Mouse (Mus musculus) stomach, embryonic 16.5 days (tissue): ENCODE data around the gene Pou2f2. TPM values are rescaled to one million over a fixed set of nuclear protein-coding genes. Genes with fewer than 3 reads are reported as not detected.

Experiments used
- ATAC-seq: fragments of 200-750 bp; cut with Nextera tagmentation; 2 replicates; pipeline ENCODE4 v1.8.0; 2017; ENCODE audit warnings: moderate number of reproducible peaks, moderate TSS enrichment; ENCODE audit not compliant: insufficient read depth, low FRiP score
- H3K27ac ChIP-seq: fragments of 300-500 bp; sonication (generic); 2 replicates; pipeline ENCODE4 v1.5.1; 2014; ENCODE audit warnings: low read length
- H3K27me3 ChIP-seq: fragments of 300-500 bp; sonication (generic); 2 replicates; pipeline ENCODE4 v1.6.1; 2014; ENCODE audit warnings: low read length, control low read depth, mixed read lengths; ENCODE audit not compliant: control insufficient read depth, insufficient read depth
- H3K36me3 ChIP-seq: fragments of 300-500 bp; sonication (generic); 2 replicates; pipeline ENCODE4 v1.6.1; 2014; ENCODE audit warnings: low read length; ENCODE audit not compliant: control insufficient read depth, insufficient read depth
- H3K4me1 ChIP-seq: fragments of 300-500 bp; sonication (generic); 2 replicates; pipeline ENCODE4 v1.6.1; 2014; ENCODE audit warnings: low read length, control low read depth, mixed read lengths; ENCODE audit not compliant: control insufficient read depth, insufficient read depth
- H3K4me2 ChIP-seq: fragments of 300-500 bp; sonication (generic); 2 replicates; pipeline ENCODE4 v1.6.1; 2014; ENCODE audit warnings: low read depth, low read length, mixed read lengths
- H3K4me3 ChIP-seq: fragments of 300-500 bp; sonication (generic); replicated peaks from 2 replicates; pipeline ENCODE4 v1.5.1; 2014; ENCODE audit warnings: mild to moderate bottlenecking, low read length
- H3K9ac ChIP-seq: fragments of 300-500 bp; sonication (generic); 2 replicates; pipeline ENCODE4 v1.6.1; 2014; ENCODE audit warnings: low read length
- H3K9me3 ChIP-seq: fragments of 300-500 bp; sonication (generic); replicated peaks from 2 replicates; pipeline ENCODE4 v1.6.1; 2016; ENCODE audit warnings: low read length, control low read depth; ENCODE audit not compliant: control insufficient read depth
- WGBS: fragments of 180-500 bp; shearing (Covaris S2); extraction: QIAGEN DNeasy Blood & Tissue Kit; methylation state at CpG from one replicate; pipeline ENCODE4 v1.1.7; 2014; 5-methylcytosine and 5-hydroxymethylcytosine counted together
- polyA plus RNA-seq: library from polyadenylated mRNA; unstranded; fragments of >200 nt; fragmentation: Nextera tagmentation; extraction: Ambion mirVana; gene quantifications from 2 replicates; pipeline ENCODE4 v1.2.1, GENCODE M21; 2015

Pou2f2 gene
- polyA plus RNA-seq, 1 experiment from 2014 or later = 1.4 TPM

- no peak for ATAC-seq
- WGBS = 81% methylated on average over 20 of the region's 20 CpGs
- Histone ChIP-seq H3K4me2 (no peak overlapping the region), H3K4me3 (no peak overlapping the region), H3K36me3 (peaks cover 5% of the 10 kb centered on the region; the same call in 1 of the 2 replicates), H3K27me3 (no peaks in the 10 kb centered on the region), H3K9me3 (no peaks in the 10 kb centered on the region), H3K9ac (no peak overlapping the region), H3K4me1 (peaks cover 5% of the 10 kb centered on the region; the same call in 1 of the 2 replicates), H3K27ac (no peak overlapping the region)
Measured at GRCm38 (mm10) chr7:25203624-25204023, 24.1 kb upstream of the Pou2f2 start.

GRCm38 (mm10) chr7:25197384-25198018 lies 18.0 kb upstream of the Pou2f2 start:
- peak; percentile 90 for ATAC-seq
- Histone ChIP-seq H3K4me2 (no peak overlapping the region), H3K9ac (no peak overlapping the region), H3K9me3 (no peaks in the 10 kb centered on the region), H3K4me3 (no peak overlapping the region), H3K36me3 (0 out of 2 replicates have a peak, but pooled peaks cover under 1% of the 10 kb centered on the region), H3K4me1 (peaks cover 5% of the 10 kb centered on the region; the same call in 1 of the 2 replicates), H3K27ac (no peak overlapping the region), H3K27me3 (no peaks in the 10 kb centered on the region)
- WGBS = 43% methylated on average over 10 of the region's 10 CpGs

- Histone ChIP-seq H3K9ac (no peak overlapping the region), H3K9me3 (no peaks in the 10 kb centered on the region), H3K27me3 (no peaks in the 10 kb centered on the region), H3K36me3 (no peaks in the 10 kb centered on the region), H3K27ac (no peak overlapping the region), H3K4me3 (no peak overlapping the region), H3K4me2 (no peak overlapping the region), H3K4me1 (peaks cover 5% of the 10 kb centered on the region; the same call in 1 of the 2 replicates)
- 81% methylated on average over 9 of the region's 9 CpGs for WGBS
- ATAC-seq = no peak
Measured at GRCm38 (mm10) chr7:25196107-25196506, 16.6 kb upstream of the Pou2f2 start.

DNA sequence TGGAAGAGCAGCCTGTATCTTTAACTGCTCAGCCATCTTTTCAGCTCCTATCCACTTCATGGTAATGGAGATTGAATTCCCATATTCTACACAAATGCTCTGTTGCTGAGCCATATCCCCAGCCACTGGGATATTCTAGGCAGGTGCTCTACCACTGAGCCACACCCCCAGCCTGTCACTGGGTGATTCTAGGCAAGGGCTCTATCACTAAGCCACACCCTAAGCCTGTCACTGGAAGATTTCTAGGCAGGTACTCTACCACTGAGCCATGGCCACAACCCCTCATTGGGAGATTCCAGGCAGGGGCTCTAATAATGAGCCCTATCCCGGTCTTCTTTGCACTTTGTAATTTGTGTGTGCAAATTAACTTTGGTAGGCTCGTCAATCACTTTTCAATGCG lies 15.6 kb upstream of the Pou2f2 start:
- Histone ChIP-seq H3K4me3 (no peak overlapping the region), H3K9me3 (no peaks in the 10 kb centered on the region), H3K27me3 (no peaks in the 10 kb centered on the region), H3K9ac (no peak overlapping the region), H3K27ac (no peak overlapping the region), H3K4me2 (no peak overlapping the region), H3K4me1 (peaks cover 5% of the 10 kb centered on the region; the same call in 1 of the 2 replicates), H3K36me3 (no peaks in the 10 kb centered on the region)
- no peak; the same call in 1 of the 2 replicates for ATAC-seq
- 74% methylated on average over 3 of the region's 3 CpGs for WGBS

DNA sequence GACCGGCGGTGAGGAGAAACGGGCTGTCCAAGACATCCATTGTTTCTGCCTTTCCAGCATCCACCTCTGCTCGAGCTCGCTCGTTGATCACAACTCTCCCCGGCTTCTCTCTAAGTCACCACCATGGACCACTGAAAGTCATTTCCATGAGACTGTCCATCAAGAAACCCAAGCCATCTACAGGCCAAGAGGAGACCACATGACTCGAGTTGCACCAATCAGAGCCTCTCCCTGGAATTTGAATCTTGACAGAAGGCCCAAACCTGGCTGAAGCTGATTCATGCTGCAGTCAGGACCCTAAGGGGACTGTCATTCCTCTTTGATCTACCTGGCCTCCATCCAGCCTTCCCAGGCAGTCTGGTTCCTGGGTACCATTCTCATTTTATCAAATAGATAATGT lies 12.6 kb upstream of the Pou2f2 start:
- 75% methylated on average over 8 of the region's 8 CpGs for WGBS
- H3K4me1 ChIP-seq = no peaks in the 10 kb centered on the region
- no peak overlapping the region for H3K4me2 ChIP-seq
- no peak overlapping the region for H3K4me3 ChIP-seq
- no peaks in the 10 kb centered on the region for H3K9me3 ChIP-seq
- H3K36me3 ChIP-seq = no peaks in the 10 kb centered on the region
- no peak for ATAC-seq
- H3K27me3 ChIP-seq = no peaks in the 10 kb centered on the region
- H3K27ac ChIP-seq = no peak overlapping the region
- no peak overlapping the region for H3K9ac ChIP-seq

DNA sequence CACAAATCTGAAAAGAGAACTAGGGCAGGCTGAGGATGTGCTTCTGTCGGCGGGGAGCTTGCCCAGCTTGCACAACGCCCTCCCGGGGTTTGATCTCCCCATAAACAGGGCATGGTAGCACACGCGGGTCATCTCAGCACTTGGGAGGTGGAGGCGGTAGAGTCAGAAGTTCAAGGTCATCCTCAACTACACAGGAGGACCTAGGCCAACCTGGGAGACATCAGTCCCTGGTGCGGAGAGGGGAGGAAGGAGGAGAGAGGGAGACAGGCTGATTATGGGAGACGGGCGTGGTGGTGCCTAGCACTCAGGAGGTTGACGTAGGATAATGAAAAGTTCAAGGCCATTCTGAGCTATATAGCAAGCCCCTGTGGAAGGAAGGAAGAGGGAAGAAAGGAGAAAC lies 11.3 kb upstream of the Pou2f2 start:
- no peaks in the 10 kb centered on the region for H3K27me3 ChIP-seq
- H3K36me3 ChIP-seq = no peaks in the 10 kb centered on the region
- no peak overlapping the region for H3K27ac ChIP-seq
- H3K4me1 ChIP-seq = no peaks in the 10 kb centered on the region
- H3K4me3 ChIP-seq = no peak overlapping the region
- H3K9ac ChIP-seq = no peak overlapping the region
- no peak for ATAC-seq
- H3K4me2 ChIP-seq = no peak overlapping the region
- no peaks in the 10 kb centered on the region for H3K9me3 ChIP-seq
- WGBS = 79% methylated on average over 11 of the region's 11 CpGs

DNA sequence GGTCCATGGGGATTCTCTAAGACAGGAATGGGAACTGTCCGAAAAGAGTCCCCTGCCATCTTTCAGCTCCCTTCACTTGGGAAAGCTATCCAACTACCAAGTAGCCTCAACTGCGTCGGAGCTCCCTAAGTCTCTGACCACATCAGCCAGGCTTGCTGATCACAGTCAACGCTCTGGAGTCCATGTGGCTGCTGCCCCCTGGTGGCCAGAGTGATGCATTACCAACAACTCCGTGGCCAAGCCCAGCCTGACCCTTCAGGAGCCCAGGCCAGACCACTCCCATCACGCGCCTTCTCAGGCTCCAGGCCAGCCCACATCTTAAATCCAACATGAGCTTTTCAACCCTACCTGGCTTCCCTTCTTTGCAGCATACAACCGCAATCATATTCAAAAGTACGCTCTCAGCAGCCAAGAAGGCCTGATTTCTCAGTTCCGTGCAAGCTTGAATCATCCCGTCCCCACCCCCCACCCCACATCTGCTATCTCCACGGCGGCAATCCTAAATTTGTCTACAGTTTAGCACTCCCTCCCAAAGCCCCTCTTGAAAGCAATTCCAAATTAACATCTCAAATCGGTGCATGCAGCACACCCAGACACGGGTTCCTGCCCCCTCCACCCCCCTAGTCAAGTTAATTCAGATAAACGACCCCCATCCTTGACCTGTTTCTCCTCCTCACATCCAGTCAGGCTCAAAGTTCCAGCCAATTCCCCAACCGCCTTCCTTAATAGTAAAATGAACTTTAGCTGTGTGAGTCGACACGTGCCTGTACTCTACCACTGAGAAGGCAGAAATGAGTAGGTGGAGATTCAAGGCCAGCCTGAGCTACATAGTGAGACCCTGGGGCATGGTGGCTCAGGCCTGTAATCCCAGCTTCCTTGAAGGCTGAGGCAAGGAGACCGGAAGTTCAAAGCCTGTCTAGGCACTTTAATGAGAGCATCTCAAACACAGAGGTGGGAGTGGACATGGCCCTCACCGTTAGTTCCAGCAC lies 8.4 kb upstream of the Pou2f2 start:
- Histone ChIP-seq H3K4me3 (no peak overlapping the region), H3K9ac (no peak overlapping the region), H3K27me3 (peaks cover 14% of the 10 kb centered on the region), H3K27ac (no peak overlapping the region), H3K36me3 (no peaks in the 10 kb centered on the region), H3K4me1 (no peaks in the 10 kb centered on the region), H3K4me2 (no peak overlapping the region), H3K9me3 (no peaks in the 10 kb centered on the region)
- WGBS = 25% methylated on average over 21 of the region's 21 CpGs
- peak; percentile 80; the same call in 1 of the 2 replicates for ATAC-seq

DNA sequence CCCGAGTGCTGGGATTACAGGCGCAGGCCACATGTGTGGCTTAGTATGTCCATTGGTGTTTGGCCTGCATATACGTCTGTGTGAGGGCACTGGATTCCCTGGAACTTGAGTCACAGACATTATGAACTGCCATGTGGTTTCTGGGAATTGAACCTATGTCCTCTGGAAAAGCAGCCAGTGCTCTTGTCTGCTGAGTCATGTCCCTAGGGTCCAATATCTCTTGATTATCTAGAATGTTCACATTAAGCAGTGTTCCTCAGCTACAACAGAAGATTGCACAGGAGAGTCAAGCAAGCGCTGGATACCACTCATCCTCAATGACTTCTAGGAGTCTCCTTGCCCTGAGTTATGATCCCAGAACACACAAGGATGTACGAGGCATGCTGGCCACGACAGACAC lies 4.6 kb upstream of the Pou2f2 start:
- no peak overlapping the region for H3K27ac ChIP-seq
- no peak for ATAC-seq
- H3K27me3 ChIP-seq = peaks cover 52% of the 10 kb centered on the region
- H3K4me2 ChIP-seq = no peak overlapping the region
- no peak overlapping the region for H3K9ac ChIP-seq
- H3K4me1 ChIP-seq = peaks cover 7% of the 10 kb centered on the region; the same call in 1 of the 2 replicates
- H3K36me3 ChIP-seq = no peaks in the 10 kb centered on the region
- no peak overlapping the region for H3K4me3 ChIP-seq
- no peaks in the 10 kb centered on the region for H3K9me3 ChIP-seq
- 74% methylated on average over 6 of the region's 6 CpGs for WGBS

DNA sequence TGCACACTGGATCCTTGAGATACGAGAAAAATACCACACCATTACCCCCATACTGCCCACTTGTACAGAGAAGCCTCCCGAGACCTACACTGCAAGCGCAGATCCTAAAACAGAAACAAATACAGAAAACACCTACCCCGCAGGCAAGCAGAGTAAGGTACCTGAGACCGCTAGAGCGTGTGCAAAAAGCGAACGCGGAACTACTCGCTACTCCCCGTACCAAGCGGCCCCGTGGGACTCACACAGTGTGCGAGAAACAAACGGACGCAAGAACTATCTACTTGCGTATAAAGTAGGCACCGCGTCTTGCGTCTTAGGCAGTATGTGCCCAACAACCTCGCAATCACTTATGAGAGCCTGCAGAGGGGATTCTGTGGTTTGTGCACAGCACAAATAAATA lies 2.3 kb upstream of the Pou2f2 start:
- Histone ChIP-seq H3K9me3 (no peaks in the 10 kb centered on the region), H3K4me1 (peaks cover 16% of the 10 kb centered on the region), H3K9ac (no peak overlapping the region), H3K4me2 (0 out of 2 replicates have a peak overlapping the region, but pooled peaks have one; percentile 15), H3K36me3 (no peaks in the 10 kb centered on the region), H3K4me3 (no peak overlapping the region), H3K27me3 (peaks cover 73% of the 10 kb centered on the region), H3K27ac (no peak overlapping the region)
- ATAC-seq = no peak
- WGBS = 6% methylated on average over 21 of the region's 21 CpGs
